Mouse (Mus musculus) spleen, embryonic (tissue): ENCODE measurements at regions not wholly inside any gene's neighbourhood (a gene's known extent, or its start where the extent isn't known, plus 50 kb on each side); places are given as distances from the start of the nearest gene placed in this dataset.

Experiments used
- CTCF ChIA-PET: fragments of 350-600 bp; sonication (Branson Sonifier 250); formaldehyde crosslinking; loops from one replicate; lab custom pipeline; 2022; lab: Charles Lee

DNA sequence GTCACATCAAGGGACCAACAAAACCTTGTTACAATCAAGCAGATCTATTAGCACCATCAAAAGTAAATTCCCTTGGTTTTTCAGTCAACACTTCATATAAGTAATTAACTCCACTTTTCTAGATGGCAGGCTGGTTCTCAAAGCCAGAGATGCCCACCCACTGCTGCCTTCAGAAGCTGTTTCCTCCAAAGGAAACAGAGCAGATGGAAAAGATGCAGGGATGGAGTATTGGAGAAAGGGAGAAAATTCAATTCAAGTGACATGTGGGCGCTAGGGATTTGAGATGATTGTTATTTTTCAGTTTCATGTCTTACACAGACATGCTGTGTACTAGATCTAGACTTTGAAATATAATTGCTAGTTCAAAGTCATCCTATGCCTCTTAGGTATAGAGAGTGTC, 705.1 kb downstream of the Edem1 start:
- CTCF ChIA-PET = no interaction called here

GRCm38 (mm10) chr6:109542980-109543976, 714.8 kb downstream of the Edem1 start:
- CTCF ChIA-PET = interaction anchor here (0.6 kb wide), 1 partner anchor 107 kb away, joined by 3 read pairs; no protein-coding TSS in a partner anchor

DNA sequence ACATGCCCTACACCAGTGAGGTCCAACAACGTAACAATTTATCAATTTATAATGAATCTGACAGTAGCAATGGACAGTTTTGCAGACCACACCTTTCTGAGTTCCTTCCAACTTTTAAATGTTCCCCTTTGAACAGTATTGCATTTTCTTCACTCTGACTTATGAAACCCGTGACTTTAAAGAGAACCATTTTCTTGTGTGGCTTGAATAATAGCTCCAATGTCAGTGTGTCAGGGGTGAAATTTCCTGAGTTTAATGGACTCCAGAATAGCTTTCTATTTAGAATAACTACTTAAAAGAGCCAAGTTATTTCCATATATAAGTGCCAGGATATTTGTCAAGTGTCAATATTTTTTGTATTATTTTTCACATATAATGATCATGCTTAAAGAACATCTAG, 723.9 kb downstream of the Edem1 start:
- CTCF ChIA-PET = no interaction called here
